Mouse (Mus musculus) C2C12 (cell line): Measurements from ENCODE around the gene Fmc1.

ENCODE experiments used
- CEBPB ChIP-seq: IDR thresholded peaks from one replicate; pipeline ENCODE4 v1.6.1; 2011; ENCODE audit warnings: low read depth, mild to moderate bottlenecking, control low read depth, moderate library complexity
- CTCF ChIP-seq: IDR thresholded peaks from one replicate; pipeline ENCODE4 v1.5.1; 2011; ENCODE audit not compliant: control insufficient read depth, insufficient read depth, insufficient read length
- FOSL1 ChIP-seq: IDR thresholded peaks from one replicate; pipeline ENCODE4 v1.8.0; 2011; ENCODE audit warnings: mild to moderate bottlenecking, low read length; ENCODE audit not compliant: poor library complexity, insufficient read depth, severe bottlenecking
- MYOD1 ChIP-seq: IDR thresholded peaks from one replicate; pipeline ENCODE4 v1.6.1; 2011; ENCODE audit warnings: low read depth; ENCODE audit not compliant: control insufficient read depth, insufficient read length
- USF1 ChIP-seq: IDR thresholded peaks from one replicate; pipeline ENCODE4 v1.6.1; 2011; ENCODE audit warnings: low read depth, mild to moderate bottlenecking, control low read depth, moderate library complexity

GRCm38 (mm10) chr6:38550250-38551061, 17.2 kb downstream of the Fmc1 start:
- TF ChIP-seq CTCF (no peak), MYOD1 (no peak), USF1 (no peak), FOSL1 (no peak), CEBPB (no peak)
